Mouse (Mus musculus) left cerebral cortex, adult 6 months (tissue): ENCODE results near the gene Stc2. TPM values are rescaled to one million over a fixed set of nuclear protein-coding genes. Genes with fewer than 3 reads are reported as not detected.

Source experiments
- long read RNA-seq, 2 experiments: library from polyadenylated mRNA; unstranded; transcript quantifications; one replicate each; pipeline ENCODE4 v2.0.0; 2019 to 2020
- polyA plus RNA-seq: library from polyadenylated mRNA; unstranded; fragments of <200 nt; fragmentation: Nextera tagmentation; gene quantifications from 2 replicates; pipeline ENCODE4 v1.2.3, GENCODE M21; 2021

Gene Stc2
- polyA plus RNA-seq: 0.12 and 0.25 TPM in 2 replicates
- long read RNA-seq, experiment 1, partial matches to known transcripts: 0 of 1 reads
- long read RNA-seq, experiment 1, other reads (novel, unspliced or antisense): 0 of 1 reads
- long read RNA-seq, experiment 2: 0 reads

DNA sequence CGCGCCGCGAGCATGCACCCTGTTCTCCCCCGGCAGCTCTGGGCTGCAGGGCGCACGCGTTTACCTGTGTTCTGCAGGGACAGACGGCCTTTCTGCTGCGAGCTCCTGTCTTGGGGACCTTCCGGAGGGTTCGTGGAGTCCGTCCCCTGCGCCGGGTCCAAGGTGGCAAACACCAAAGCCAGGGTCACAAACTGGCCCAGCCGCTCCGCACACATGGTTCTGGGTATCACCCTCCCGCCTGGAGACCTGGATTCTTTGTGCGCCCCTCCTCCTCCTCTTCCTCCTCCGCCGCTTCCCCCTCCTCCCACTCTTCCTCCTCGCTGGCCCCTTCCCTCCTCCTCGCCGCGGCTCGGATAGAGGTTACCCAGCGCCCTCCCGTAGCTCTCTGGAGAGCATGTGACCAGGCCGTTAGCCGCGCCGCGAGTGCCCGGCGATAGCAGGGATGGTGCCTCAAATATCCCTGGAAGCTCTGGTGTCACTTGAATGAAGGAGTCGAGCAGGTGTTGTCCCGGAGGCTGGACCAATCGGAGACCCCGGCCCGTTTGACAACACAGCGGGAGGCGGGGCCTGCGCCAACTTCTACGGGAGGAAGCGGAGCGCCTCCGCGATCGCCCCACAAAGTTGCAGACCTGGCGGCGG, at the start of gene Stc2:
Gene Stc2, minus strand, starts transcription at position 427 of the 639 bp plus-strand sequence.

Other genes with a start within 250 kb of the Stc2 start
- gene Gm17332, start 187.6 kb downstream of the Stc2 start, polyA plus RNA-seq: not detected in 2 replicates